Mouse (Mus musculus): Measurements from ENCODE around the gene 9130008F23Rik.

DNA sequence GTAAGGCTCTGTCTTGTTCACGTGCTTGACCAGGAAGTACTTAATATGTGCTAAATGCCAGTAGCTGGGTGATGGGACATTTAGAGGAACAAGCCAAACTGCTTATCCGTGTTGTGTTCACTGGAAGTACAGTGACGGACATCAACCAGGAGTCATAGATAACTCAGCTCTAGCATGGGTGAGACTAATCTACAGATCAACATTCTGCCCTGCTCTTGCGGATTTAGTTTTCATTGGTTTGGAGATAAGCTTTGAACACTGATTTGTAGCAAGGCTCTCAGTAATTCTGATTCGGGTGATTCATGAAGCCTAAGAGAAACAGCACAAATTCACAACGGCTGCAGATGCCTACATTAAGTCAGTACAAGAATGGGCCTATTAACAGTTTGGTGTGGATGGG is 1.8 kb upstream of the 9130008F23Rik start:
- TF ChIP-seq CTCF (IDR thresholded peaks at IDR 0.05; ENCODE audit: control insufficient read depth, insufficient read depth, low read length) = no peak
- TF ChIP-seq POLR2A (IDR thresholded peaks at IDR 0.05; ENCODE audit: borderline replicate concordance, control insufficient read depth, low read depth, low read length) = no peak

Measured in bone marrow, adult 2 months (tissue).